Mouse (Mus musculus) cerebellum, adult 2 months (tissue): ENCODE measurements around the gene Mrpl23.

Experiments
- CTCF ChIP-seq: fragments of 200-500 bp; IDR thresholded peaks from 2 replicates; pipeline ENCODE4 v1.5.1; 2011; ENCODE audit warnings: low read depth, mild to moderate bottlenecking, control low read depth, low read length, moderate library complexity, borderline replicate concordance; ENCODE audit not compliant: insufficient read depth
- POLR2A ChIP-seq: fragments of 200-500 bp; IDR thresholded peaks from 2 replicates; pipeline ENCODE4 v1.6.1; 2011; ENCODE audit warnings: low read length, control low read depth, borderline replicate concordance; ENCODE audit not compliant: insufficient read depth

DNA sequence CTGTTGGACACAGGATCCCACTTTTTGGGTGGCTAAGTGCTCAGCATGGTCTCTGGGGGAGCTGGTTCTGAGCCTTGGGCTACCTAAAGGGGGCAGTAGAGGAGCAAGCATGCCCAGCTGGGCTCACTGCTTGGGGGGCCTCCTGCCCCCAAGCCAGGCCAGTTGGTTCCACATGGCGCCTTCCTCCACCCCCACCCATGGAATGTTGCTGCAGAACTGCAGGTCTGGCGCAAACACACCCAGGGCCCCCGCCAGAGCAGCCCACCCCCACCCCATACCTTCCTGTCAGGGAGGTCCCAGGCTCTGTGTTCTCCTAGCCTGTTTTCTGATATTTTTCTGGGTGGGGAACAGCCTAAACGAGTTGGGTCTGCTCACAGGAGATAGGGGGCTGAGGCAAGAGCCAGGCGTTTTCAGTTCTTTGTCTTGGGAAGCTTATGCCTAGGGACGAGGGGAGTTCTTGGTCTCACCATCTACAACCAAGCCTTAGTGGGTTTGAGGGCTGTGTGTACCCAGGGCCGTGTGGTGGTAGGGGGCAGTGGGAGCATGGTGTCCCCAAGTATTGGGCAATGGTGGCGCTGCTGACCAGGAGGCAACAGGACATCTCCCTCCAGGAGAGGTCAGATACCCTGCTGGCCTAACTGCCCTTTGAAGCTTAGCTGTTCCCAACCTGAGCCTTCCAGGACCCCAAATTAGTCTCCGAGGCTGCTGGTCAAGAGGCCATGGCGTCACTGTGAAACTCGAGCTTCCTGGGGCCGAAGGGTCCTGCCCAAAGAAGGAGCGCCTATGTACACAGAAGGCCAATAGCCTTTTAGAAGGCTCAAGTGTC is 20.3 kb downstream of the Mrpl23 start:
- TF ChIP-seq CTCF: no peak
- TF ChIP-seq POLR2A: no peak
